28 mouse cellular contexts compared by ENCODE assay signal in the genomic region with DNA sequence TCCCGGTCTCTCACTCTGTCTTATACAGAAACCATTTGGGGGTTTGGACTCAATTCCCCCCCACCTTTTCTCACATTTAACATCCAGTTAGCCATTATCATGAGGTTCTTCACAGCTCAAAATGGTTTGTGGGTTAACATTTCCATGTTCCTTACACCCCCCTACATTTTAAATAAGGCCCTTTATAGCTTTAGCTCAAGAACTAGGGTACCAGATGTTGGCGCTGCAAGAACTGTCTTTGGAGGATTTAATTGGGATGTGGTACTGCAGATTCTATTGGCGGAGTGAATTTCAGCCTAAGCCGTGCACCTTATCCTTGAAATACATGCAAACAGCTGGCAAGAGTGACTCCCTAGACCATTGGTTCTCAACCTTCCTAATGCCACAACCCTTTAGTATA.
"Had no signal": no experiment of that assay in that cellular context is flagged by ENCODE, and none has a peak within 500 bp of the region (broad histone marks: within the 10 kb centered on the region; RNA-seq: fewer than 3 reads in every experiment).

No protein-coding gene starts in this region.

- H3K27ac ChIP-seq: embryonic facial prominence, embryonic 10.5 days; embryonic facial prominence, embryonic 12.5 days; embryonic facial prominence, embryonic 13.5 days; embryonic facial prominence, embryonic 15.5 days; forebrain, embryonic 10.5 days; forebrain, embryonic 12.5 days; forebrain, embryonic 13.5 days; forebrain, embryonic 15.5 days; gastrocnemius, adult 2 months; heart, adult 2 months; heart, embryonic 10.5 days had no signal

- H3K4me3 ChIP-seq: embryonic facial prominence, embryonic 10.5 days; embryonic facial prominence, embryonic 12.5 days; embryonic facial prominence, embryonic 13.5 days; embryonic facial prominence, embryonic 15.5 days; erythroblast, embryonic 14.5 days; forebrain, embryonic 10.5 days; forebrain, embryonic 12.5 days; forebrain, embryonic 13.5 days; forebrain, embryonic 15.5 days; gastrocnemius, adult 2 months; heart, adult 2 months; heart, embryonic 10.5 days had no signal

- DNase-seq: cerebellum, adult 2 months; cerebellum, adult 8-10 months; cerebellum, adult 9-10 months; cerebellum, adult 9-11 months; cerebellum, postnatal 10 days; cerebellum, postnatal 14 days; cerebellum, postnatal 25 days; cerebellum, postnatal 36 days; embryo, embryonic 11 days; forebrain, postnatal 0 days; gastrocnemius, adult 2 months; gastrocnemius, postnatal 10 days; gastrocnemius, postnatal 14 days; gastrocnemius, postnatal 25 days; gastrocnemius, postnatal 36 days; heart, adult 2 months had no signal

- ATAC-seq: forebrain, embryonic 13.5 days; forebrain, embryonic 14.5 days; forebrain, embryonic 15.5 days; forebrain, embryonic 16.5 days; forebrain, postnatal 0 days had no signal
